Mouse (Mus musculus) heart, postnatal 4 days (tissue): Measurements from ENCODE around the gene Nfyc. TPM values are rescaled to one million over a fixed set of nuclear protein-coding genes. Genes with fewer than 3 reads are reported as not detected.

Experiments used
- DNase-seq: peaks from one replicate; pipeline ENCODE4 v3.0.0; 2021
- total RNA-seq, 2 experiments: library from RNA; stranded (reverse); gene quantifications; 2 replicates each; pipeline ENCODE4 v1.2.3; 2021

Gene Nfyc
- 10 to 100 TPM; 90.3 to 96.0 TPM for total RNA-seq

- no peak for DNase-seq
These were observed at the start of gene Nfyc for GRCm38 (mm10) chr4:120831472-120831871. Gene Nfyc, minus strand, starts transcription at chr4:120831572.

- DNase-seq = no peak
These were observed 49.5 kb upstream of the Nfyc start for GRCm38 (mm10) chr4:120880731-120881432.

- no peak for DNase-seq
These were observed 48.0 kb upstream of the Nfyc start for GRCm38 (mm10) chr4:120879386-120879785.

GRCm38 (mm10) chr4:120878728-120879127 lies 47.4 kb upstream of the Nfyc start:
- DNase-seq = no peak

GRCm38 (mm10) chr4:120875961-120876360 lies 44.6 kb upstream of the Nfyc start:
- no peak for DNase-seq

- DNase-seq = no peak
These were observed 38.9 kb upstream of the Nfyc start for GRCm38 (mm10) chr4:120870262-120870748.

- DNase-seq = no peak
These were observed 37.6 kb upstream of the Nfyc start for GRCm38 (mm10) chr4:120868988-120869387.

- no peak for DNase-seq
These were observed 36.9 kb upstream of the Nfyc start for GRCm38 (mm10) chr4:120868246-120868645.

GRCm38 (mm10) chr4:120866211-120866610 lies 34.8 kb upstream of the Nfyc start:
- DNase-seq = peak; percentile 66

- DNase-seq = no peak
These were observed 28.5 kb upstream of the Nfyc start for GRCm38 (mm10) chr4:120859865-120860264.

GRCm38 (mm10) chr4:120856376-120856775 lies 25.0 kb upstream of the Nfyc start:
- DNase-seq = no peak

- DNase-seq = no peak
These were observed 24.1 kb upstream of the Nfyc start for GRCm38 (mm10) chr4:120855360-120856060.

GRCm38 (mm10) chr4:120854588-120855319 lies 23.4 kb upstream of the Nfyc start, which contains the start of gene Rims3:
Gene Rims3, plus strand, starts transcription at chr4:120854816.
- peak; percentile 39 for DNase-seq

- peak; percentile 75 for DNase-seq
These were observed 19.6 kb upstream of the Nfyc start for GRCm38 (mm10) chr4:120850946-120851345.

- DNase-seq = no peak
These were observed 18.1 kb upstream of the Nfyc start for GRCm38 (mm10) chr4:120849451-120849850.

GRCm38 (mm10) chr4:120848909-120849308 lies 17.5 kb upstream of the Nfyc start:
- DNase-seq = no peak

GRCm38 (mm10) chr4:120845098-120845497 lies 13.7 kb upstream of the Nfyc start:
- DNase-seq = no peak

GRCm38 (mm10) chr4:120844423-120845082 lies 13.2 kb upstream of the Nfyc start:
- no peak for DNase-seq

- DNase-seq = no peak
These were observed 10.0 kb upstream of the Nfyc start for GRCm38 (mm10) chr4:120841342-120841741.

- no peak for DNase-seq
These were observed 605 bp downstream of the Nfyc start for GRCm38 (mm10) chr4:120830767-120831166.

- no peak for DNase-seq
These were observed 5.0 kb downstream of the Nfyc start for GRCm38 (mm10) chr4:120826418-120826817.

GRCm38 (mm10) chr4:120825577-120826326 lies 5.6 kb downstream of the Nfyc start:
- DNase-seq = peak; percentile 98
